Mouse (Mus musculus) liver, postnatal 0 days (tissue): ENCODE measurements around the gene Necap2. TPM values are rescaled to one million over a fixed set of nuclear protein-coding genes. Genes with fewer than 3 reads are reported as not detected.
A peak's percentile ranks its signal among the peaks of the same experiment; 100 is the strongest.

Source experiments
- ATAC-seq: fragments of 200-750 bp; cut with Nextera tagmentation; 2 replicates; pipeline ENCODE4 v1.8.0; 2017; ENCODE audit warnings: mild to moderate bottlenecking, moderate library complexity
- DNase-seq: peaks from one replicate; pipeline ENCODE4 v3.0.0-alpha.2; 2016
- H3K27ac ChIP-seq: fragments of 300-500 bp; sonication (generic); 2 replicates; pipeline ENCODE4 v1.5.1; 2014; ENCODE audit warnings: antibody characterized with exemption, moderate library complexity, mild to moderate bottlenecking, low read depth
- H3K27me3 ChIP-seq: fragments of 300-500 bp; sonication (generic); 2 replicates; pipeline ENCODE4 v1.6.1; 2014; ENCODE audit warnings: low read length, control low read depth, mixed read lengths; ENCODE audit not compliant: insufficient read depth
- H3K36me3 ChIP-seq: fragments of 300-500 bp; sonication (generic); replicated peaks from 2 replicates; pipeline ENCODE4 v1.6.1; 2014; ENCODE audit warnings: mild to moderate bottlenecking, control low read depth, low read length, moderate library complexity, mixed read lengths; ENCODE audit not compliant: insufficient read depth
- H3K4me1 ChIP-seq: fragments of 300-500 bp; sonication (generic); 2 replicates; pipeline ENCODE4 v1.6.1; 2014; ENCODE audit warnings: antibody characterized with exemption, mild to moderate bottlenecking, control low read depth; ENCODE audit not compliant: insufficient read depth
- H3K4me2 ChIP-seq: fragments of 300-500 bp; sonication (generic); 2 replicates; pipeline ENCODE4 v1.6.1; 2014; ENCODE audit warnings: low read depth, mild to moderate bottlenecking, low read length, moderate library complexity, mixed read lengths
- H3K4me3 ChIP-seq: fragments of 300-500 bp; sonication (generic); 2 replicates; pipeline ENCODE4 v1.5.1; 2014; ENCODE audit warnings: low read depth, low read length
- H3K9ac ChIP-seq: fragments of 300-500 bp; sonication (generic); replicated peaks from 2 replicates; pipeline ENCODE4 v1.6.1; 2014; ENCODE audit warnings: mild to moderate bottlenecking, moderate library complexity
- H3K9me3 ChIP-seq: fragments of 300-500 bp; sonication (generic); 2 replicates; pipeline ENCODE4 v1.6.1; 2016; ENCODE audit warnings: mild to moderate bottlenecking, control low read depth, low read length, mixed read lengths
- CTCF ChIP-seq: sonication (generic); IDR thresholded peaks from 2 replicates; pipeline ENCODE4 v1.5.1; 2016; ENCODE audit warnings: antibody characterized with exemption, low read depth
- EP300 ChIP-seq: IDR thresholded peaks from 2 replicates; pipeline ENCODE4 v1.6.1; 2016; ENCODE audit warnings: antibody characterized with exemption, low read depth, mild to moderate bottlenecking
- WGBS: fragments of 180-500 bp; shearing (Covaris S2); extraction: QIAGEN DNeasy Blood & Tissue Kit; methylation state at CpG from one replicate; pipeline ENCODE4 v1.1.7; 2014; ENCODE audit not compliant: insufficient replicate concordance; 5-methylcytosine and 5-hydroxymethylcytosine counted together
- polyA plus RNA-seq: library from polyadenylated mRNA; unstranded; fragments of >200 nt; fragmentation: Nextera tagmentation; extraction: Ambion mirVana; gene quantifications from 2 replicates; pipeline ENCODE4 v1.2.1, GENCODE M21; 2015

Necap2 gene
- polyA plus RNA-seq, 1 experiment from 2014 or later, result 53.0 TPM

DNA sequence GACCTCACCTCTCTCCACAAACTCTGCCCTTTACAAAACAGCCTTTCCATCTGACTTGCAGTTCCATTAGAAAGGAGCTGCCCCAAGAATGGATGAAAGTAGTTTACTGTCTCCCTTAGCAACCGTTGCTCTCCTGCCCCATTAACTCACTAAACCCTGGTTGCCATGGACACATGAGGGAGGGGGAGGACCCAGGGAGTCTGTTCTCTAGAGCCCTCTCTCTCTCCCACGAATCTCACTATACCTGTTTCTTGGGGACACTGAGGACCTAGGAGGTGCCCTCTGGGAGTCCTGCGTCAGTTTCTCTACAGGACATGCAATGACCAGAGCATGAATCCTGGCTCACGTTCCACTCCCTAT, 28.7 kb downstream of the Necap2 start:
- Histone ChIP-seq H3K4me1 (no peaks in the 10 kb centered on the region), H3K27ac (no peak overlapping the region), H3K9ac (no peak overlapping the region), H3K27me3 (no peaks in the 10 kb centered on the region), H3K4me3 (no peak overlapping the region), H3K9me3 (no peaks in the 10 kb centered on the region), H3K4me2 (no peak overlapping the region), H3K36me3 (no peaks in the 10 kb centered on the region)
- no peak for DNase-seq
- WGBS, result 65% methylated on average over 4 of the region's 4 CpGs
- ATAC-seq, result no peak
- TF ChIP-seq EP300 (no peak), CTCF (no peak)

DNA sequence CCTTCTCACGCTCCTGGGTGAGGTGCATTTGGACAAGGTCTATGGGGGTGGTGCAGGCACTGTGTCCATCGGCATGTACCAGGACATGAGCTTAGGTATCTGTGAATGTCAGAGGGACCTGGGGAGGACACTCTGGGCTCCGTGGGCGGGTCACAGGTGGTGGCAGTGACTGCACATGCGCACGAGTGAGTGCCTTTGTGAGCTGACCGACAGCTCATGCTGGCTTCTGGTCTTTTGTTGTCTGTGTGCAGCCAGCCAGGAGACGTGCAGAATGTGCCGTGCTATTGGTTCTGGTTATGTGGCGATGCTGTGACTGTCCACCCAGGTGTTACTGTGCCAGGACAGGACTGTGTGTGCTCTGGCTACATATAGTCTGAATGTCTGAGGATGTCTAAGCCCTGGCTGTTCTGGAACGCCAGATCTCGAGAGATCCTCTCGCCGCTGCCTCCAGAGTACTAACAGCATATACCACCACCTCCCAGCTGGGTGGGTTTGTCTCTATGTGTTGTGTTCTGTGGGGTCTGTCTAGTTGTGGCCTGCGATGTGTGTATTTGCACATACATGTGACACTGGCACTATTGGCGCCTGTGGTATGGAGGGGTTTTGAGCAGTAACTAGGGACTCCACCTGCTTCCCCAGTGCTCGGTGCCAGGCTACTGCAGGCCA, 29.2 kb downstream of the Necap2 start:
- no peaks in the 10 kb centered on the region for H3K36me3 ChIP-seq
- TF ChIP-seq EP300, result no peak
- no peak for TF ChIP-seq CTCF
- H3K4me2 ChIP-seq, result no peak overlapping the region
- ATAC-seq, result no peak
- H3K9ac ChIP-seq, result no peak overlapping the region
- no peak overlapping the region for H3K27ac ChIP-seq
- WGBS, result 79% methylated on average over 17 of the region's 17 CpGs
- H3K4me1 ChIP-seq, result no peaks in the 10 kb centered on the region
- no peaks in the 10 kb centered on the region for H3K27me3 ChIP-seq
- no peak overlapping the region for H3K4me3 ChIP-seq
- no peak for DNase-seq
- H3K9me3 ChIP-seq, result no peaks in the 10 kb centered on the region

DNA sequence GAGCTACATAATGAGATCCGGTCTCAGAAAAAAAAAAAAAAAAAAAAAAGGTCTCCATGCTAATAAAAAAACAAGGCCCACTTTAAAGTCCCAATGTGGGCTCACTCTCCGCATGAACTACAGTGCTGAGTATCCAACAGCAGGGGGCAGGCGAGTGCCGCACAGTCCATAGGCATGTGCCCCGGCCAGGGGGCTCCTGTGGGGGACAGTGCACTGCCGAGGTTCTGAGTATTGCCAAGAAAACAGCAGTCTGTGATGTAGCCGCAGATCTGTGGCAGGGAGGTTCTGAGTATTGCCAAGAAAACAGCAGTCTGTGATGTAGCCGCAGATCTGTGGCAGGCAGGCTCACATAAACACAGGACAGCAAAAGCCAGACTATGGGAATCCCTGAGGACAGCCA, 33.3 kb downstream of the Necap2 start:
- TF ChIP-seq EP300 (no peak), CTCF (peak; percentile 86)
- WGBS, result 24% methylated on average over 8 of the region's 8 CpGs
- no peak overlapping the region for H3K4me3 ChIP-seq
- peak; percentile 48; the same call in 1 of the 2 replicates for ATAC-seq
- H3K9ac ChIP-seq, result no peak overlapping the region
- H3K27me3 ChIP-seq, result no peaks in the 10 kb centered on the region
- no peak overlapping the region for H3K27ac ChIP-seq
- no peaks in the 10 kb centered on the region for H3K36me3 ChIP-seq
- no peaks in the 10 kb centered on the region for H3K4me1 ChIP-seq
- no peak overlapping the region for H3K4me2 ChIP-seq
- H3K9me3 ChIP-seq, result no peaks in the 10 kb centered on the region
- DNase-seq, result peak; percentile 72

DNA sequence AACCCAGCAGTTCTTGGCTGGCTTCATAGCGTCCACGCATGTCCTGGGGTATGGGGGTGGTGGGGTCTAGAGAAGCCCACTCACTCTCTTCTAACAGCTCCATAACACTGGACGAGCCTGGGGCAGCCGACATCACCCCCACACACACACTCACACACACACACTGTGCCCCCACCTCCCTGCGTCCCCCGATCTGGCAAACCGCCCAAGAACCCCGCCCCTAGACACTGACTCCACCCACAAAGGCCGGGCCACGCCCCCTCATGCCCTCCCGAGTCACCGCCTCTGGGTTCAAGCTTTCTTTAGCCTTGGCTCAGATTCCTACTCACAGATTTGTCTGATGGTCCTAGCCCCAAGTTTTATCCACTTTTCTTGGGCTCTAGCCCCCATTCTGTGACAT, 37.0 kb downstream of the Necap2 start:
- Histone ChIP-seq H3K9ac (no peak overlapping the region), H3K4me1 (no peaks in the 10 kb centered on the region), H3K36me3 (no peaks in the 10 kb centered on the region), H3K4me2 (no peak overlapping the region), H3K4me3 (no peak overlapping the region), H3K27me3 (no peaks in the 10 kb centered on the region), H3K9me3 (no peaks in the 10 kb centered on the region), H3K27ac (no peak overlapping the region)
- DNase-seq (peak; percentile 43), ATAC-seq (no peak)
- 64% methylated on average over 12 of the region's 12 CpGs for WGBS
- no peak for TF ChIP-seq EP300
- TF ChIP-seq CTCF, result no peak

DNA sequence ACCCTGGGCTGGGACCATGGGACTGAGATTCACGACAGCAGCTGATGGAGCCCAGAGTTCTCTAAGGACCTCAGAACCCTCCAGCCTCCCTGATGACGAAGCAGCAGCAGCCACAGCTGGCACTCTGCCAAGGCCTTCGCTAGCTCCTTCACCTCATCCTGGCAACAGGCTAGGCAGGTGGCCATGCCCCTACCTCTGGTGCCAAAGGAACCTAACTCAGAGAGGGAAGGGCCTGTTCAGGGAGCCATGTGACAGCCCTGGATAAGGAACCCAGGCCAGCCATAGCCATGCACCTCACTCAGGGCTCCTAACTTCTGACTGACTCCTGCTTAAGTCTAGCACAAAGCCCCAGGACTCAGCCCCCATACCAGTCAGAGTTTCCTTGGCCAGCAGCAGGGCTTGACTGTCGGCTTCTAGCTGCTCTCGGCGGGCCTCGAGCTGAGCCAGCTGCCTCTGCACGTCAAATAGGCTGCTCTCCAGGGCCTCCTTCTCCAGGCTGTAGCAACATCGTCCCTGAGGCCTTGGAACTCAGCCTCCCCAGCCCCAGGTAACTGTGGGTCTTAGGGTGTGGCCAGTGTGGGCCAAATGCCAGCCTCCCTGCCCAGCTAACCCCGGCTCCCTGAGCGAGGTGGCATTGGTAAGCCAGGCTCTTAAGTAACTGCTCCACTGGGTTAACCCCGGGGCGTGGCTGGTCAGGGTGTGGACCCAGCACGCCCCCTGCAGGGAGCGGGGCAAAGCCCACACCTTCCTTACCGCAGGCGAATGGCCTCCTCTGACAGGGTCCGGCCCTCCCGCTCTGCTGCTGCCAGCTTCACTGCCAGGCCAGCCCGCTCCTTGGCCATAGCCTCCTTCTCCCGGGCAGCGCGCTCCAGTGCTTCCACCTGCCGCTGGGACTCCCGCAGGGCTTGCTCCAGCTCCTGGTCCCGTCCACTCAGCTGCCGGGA, 44.3 kb downstream of the Necap2 start:
- Histone ChIP-seq H3K27me3 (no peaks in the 10 kb centered on the region), H3K9me3 (no peaks in the 10 kb centered on the region), H3K4me2 (no peak overlapping the region), H3K4me3 (no peak overlapping the region), H3K4me1 (no peaks in the 10 kb centered on the region), H3K36me3 (no peaks in the 10 kb centered on the region), H3K27ac (no peak overlapping the region), H3K9ac (no peak overlapping the region)
- TF ChIP-seq CTCF, result no peak
- no peak for TF ChIP-seq EP300
- 81% methylated on average over 27 of the region's 27 CpGs for WGBS
- no peak for ATAC-seq
- peak; percentile 34 for DNase-seq

DNA sequence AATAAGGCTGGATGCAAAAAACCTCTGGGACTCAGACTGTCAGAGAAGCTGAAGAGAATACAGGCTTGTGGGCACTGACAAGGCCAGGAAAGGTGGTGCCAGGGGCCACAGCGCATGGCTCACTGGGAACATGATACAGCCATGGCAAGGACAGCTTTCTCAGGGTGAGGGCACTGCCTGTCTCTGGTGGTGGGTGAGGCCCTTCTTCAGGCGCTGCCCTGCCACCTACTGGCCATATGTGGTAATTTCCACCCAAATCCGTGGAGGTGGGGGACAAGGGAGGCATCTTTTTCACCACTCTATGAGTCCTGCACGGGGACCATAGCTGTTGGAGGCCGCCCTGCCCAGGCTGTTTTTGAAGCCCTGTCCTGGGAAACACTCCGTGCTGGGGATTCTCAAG, 46.4 kb downstream of the Necap2 start:
- Histone ChIP-seq H3K4me1 (no peaks in the 10 kb centered on the region), H3K27ac (no peak overlapping the region), H3K36me3 (no peaks in the 10 kb centered on the region), H3K4me3 (no peak overlapping the region), H3K9ac (no peak overlapping the region), H3K9me3 (no peaks in the 10 kb centered on the region), H3K4me2 (no peak overlapping the region), H3K27me3 (no peaks in the 10 kb centered on the region)
- TF ChIP-seq CTCF, result peak; percentile 97
- no peak for TF ChIP-seq EP300
- ATAC-seq (peak; percentile 44), DNase-seq (peak; percentile 83)
- 12% methylated on average over 6 of the region's 6 CpGs for WGBS
